Mouse (Mus musculus): ENCODE data around the gene Lmntd2. TPM values are rescaled to one million over a fixed set of nuclear protein-coding genes. Genes with fewer than 3 reads are reported as not detected.

Lmntd2 gene
- total and polyA plus RNA-seq, 2 experiments from 2014 or later, result 0.36 TPM; not detected in 1

DNA sequence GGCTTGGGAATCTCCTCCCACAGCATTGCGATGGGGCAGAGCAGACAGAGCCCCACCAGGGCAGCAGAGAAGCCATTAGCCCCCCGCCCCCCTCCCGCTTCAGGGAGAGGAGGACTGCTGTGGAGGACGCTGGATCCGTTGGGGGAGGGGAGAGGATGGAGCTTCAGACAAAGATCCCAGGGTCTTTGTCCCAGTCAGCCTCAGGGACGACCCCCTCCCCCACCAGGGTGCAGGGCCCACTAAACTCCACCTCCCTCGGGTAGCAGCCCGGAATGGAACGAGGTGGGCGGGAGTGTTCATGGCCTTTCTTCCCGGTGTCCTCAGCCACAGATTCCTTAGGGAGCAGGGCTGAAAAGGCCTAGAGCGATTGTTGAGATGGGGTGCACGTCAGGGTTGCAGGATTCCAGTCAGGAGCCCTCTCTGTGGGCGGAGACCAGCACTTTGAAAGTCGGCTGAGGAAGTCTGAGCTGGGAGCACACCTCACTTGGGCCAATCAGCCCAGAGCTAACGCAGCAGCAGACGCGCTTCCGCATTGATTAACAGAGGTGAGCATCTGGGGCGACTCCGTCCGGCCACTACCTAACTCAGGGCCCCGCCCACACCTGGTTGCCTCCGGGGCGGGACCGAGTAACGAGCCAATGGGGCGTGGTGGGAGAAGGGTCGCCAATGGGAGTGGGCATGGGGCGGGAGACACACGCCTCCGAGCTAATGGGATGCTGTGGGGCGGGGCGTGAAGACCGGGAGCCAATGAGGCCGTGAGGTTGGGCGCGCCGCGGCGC lies 1.4 kb upstream of the Lmntd2 start, which contains the start of gene Rassf7:
Rassf7 (plus strand) TSS at position 760 of the 779 bp plus-strand sequence.
- Histone ChIP-seq H3K9ac (replicated peaks; ENCODE audit: low read length, poor library complexity, severe bottlenecking) (peak within 1 kb of the TSS; percentile 56), H3K9me3 (ENCODE audit: low read length) (no peaks in the 10 kb centered on the region), H3K27me3 (ENCODE audit: insufficient read depth, low read length) (no peaks in the 10 kb centered on the region), H3K36me3 (ENCODE audit: insufficient read depth, low read length) (0 out of 2 replicates have a peak, but pooled peaks cover 4% of the 10 kb centered on the region), H3K4me2 (ENCODE audit: low read depth, low read length, poor library complexity, severe bottlenecking) (peak within 1 kb of the TSS; percentile 97), H3K4me1 (ENCODE audit: insufficient read depth, low read length) (peaks cover 9% of the 10 kb centered on the region; the same call in 1 of the 2 replicates), H3K27ac (ENCODE audit: low read depth, low read length) (no peak within 1 kb of the TSS), H3K4me3 (ENCODE audit: low read depth, low read length) (peak within 1 kb of the TSS; percentile 62)
- DNase-seq (ENCODE audit: low spot score) (peak; percentile 92), ATAC-seq (ENCODE audit: low FRiP score) (peak; percentile 91)
- WGBS, result under 1% methylated on average over 34 of the region's 41 CpGs
- no peak for TF ChIP-seq CTCF (IDR thresholded peaks at IDR 0.05)

DNA sequence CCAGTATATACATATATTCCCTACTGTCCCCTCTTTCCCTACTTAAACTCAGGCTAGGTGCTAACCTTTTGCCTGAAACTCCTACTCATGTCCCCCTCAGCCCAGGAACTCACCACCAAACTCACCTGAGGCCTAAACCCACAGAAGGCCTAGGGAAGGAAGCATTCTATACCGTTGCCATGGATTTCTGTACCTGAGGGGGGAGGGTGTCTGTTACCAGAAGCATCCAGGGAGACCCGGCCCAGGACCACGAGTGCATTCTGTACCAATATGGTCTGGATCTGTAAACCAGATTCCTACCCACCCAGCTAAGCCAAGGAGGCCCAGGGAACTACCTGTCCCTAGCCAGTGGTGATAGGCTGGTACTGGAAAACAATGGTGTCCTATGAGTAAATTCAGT lies 430 bp upstream of the Lmntd2 start:
- H3K9me3 ChIP-seq (ENCODE audit: low read length), result no peaks in the 10 kb centered on the region
- no peak overlapping the region for H3K27ac ChIP-seq (ENCODE audit: low read depth, low read length)
- ATAC-seq (ENCODE audit: low FRiP score) (no peak), DNase-seq (ENCODE audit: low spot score) (no peak)
- no peak overlapping the region for H3K9ac ChIP-seq (replicated peaks; ENCODE audit: low read length, poor library complexity, severe bottlenecking)
- TF ChIP-seq CTCF (IDR thresholded peaks at IDR 0.05), result no peak
- H3K27me3 ChIP-seq (ENCODE audit: insufficient read depth, low read length), result no peaks in the 10 kb centered on the region
- H3K4me1 ChIP-seq (ENCODE audit: insufficient read depth, low read length), result peaks cover 9% of the 10 kb centered on the region; the same call in 1 of the 2 replicates
- H3K36me3 ChIP-seq (ENCODE audit: insufficient read depth, low read length), result 0 out of 2 replicates have a peak, but pooled peaks cover 4% of the 10 kb centered on the region
- WGBS, result 76% methylated on average over 3 of the region's 3 CpGs
- H3K4me2 ChIP-seq (ENCODE audit: low read depth, low read length, poor library complexity, severe bottlenecking), result no peak overlapping the region
- H3K4me3 ChIP-seq (ENCODE audit: low read depth, low read length), result no peak overlapping the region

DNA sequence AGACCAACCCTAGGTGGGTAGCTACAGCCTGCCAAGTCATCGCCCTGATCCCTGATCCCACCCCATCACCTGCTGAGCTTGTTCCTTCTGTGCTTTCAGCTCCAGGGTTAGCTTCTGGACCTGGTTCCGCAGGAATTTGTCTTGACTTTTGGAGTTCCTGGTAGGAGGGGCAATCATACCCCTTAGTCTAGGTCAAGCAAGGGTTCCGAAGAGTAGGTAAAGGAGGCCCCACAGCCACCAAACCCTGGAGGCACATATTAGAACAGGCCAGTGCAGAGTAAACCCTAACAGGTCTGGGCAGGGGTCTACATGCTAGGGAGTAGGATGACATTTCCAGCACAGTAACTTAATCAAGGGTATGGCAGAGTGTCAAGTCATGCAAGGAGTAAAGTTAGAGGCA lies 747 bp downstream of the Lmntd2 start:
- H3K4me1 ChIP-seq (ENCODE audit: insufficient read depth, low read length), result peaks cover 9% of the 10 kb centered on the region; the same call in 1 of the 2 replicates
- H3K27ac ChIP-seq (ENCODE audit: low read depth, low read length), result no peak overlapping the region
- no peak overlapping the region for H3K4me3 ChIP-seq (ENCODE audit: low read depth, low read length)
- H3K4me2 ChIP-seq (ENCODE audit: low read depth, low read length, poor library complexity, severe bottlenecking), result no peak overlapping the region
- no peak for DNase-seq (ENCODE audit: low spot score)
- ATAC-seq (ENCODE audit: low FRiP score), result no peak
- H3K9ac ChIP-seq (replicated peaks; ENCODE audit: low read length, poor library complexity, severe bottlenecking), result no peak overlapping the region
- WGBS, result 74% methylated on average over 3 of the region's 3 CpGs
- no peaks in the 10 kb centered on the region for H3K27me3 ChIP-seq (ENCODE audit: insufficient read depth, low read length)
- 0 out of 2 replicates have a peak, but pooled peaks cover under 1% of the 10 kb centered on the region for H3K36me3 ChIP-seq (ENCODE audit: insufficient read depth, low read length)
- H3K9me3 ChIP-seq (ENCODE audit: low read length), result no peaks in the 10 kb centered on the region
- TF ChIP-seq CTCF (IDR thresholded peaks at IDR 0.05), result no peak

DNA sequence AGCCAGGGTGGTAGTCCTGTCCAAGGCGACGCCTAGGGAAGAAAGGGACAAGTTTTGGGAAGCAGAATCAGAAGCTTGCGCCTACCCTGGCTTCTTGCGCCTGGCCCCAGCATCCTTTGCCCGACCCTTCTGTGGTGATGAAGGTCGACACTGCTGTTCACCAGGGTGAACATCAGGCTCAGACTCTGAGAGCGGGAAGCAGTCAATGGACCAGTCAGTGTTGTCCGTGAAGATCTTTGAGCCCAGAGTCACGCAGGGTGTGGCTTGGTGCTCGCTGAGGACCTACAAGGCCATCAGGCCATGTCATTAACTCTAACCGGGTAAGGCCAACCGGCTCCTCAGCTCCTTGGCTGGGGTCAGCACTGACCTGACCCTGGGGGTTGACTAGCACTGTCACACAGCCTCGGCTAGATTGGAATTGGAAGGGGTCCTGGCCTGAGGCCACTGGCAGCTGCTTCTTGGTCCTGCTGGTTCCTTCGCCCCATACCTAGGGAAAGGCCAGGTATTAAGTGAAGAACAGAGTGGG lies 3.2 kb downstream of the Lmntd2 start:
- Histone ChIP-seq H3K4me1 (ENCODE audit: insufficient read depth, low read length) (0 out of 2 replicates have a peak, but pooled peaks cover 4% of the 10 kb centered on the region), H3K9me3 (ENCODE audit: low read length) (no peaks in the 10 kb centered on the region), H3K4me2 (ENCODE audit: low read depth, low read length, poor library complexity, severe bottlenecking) (no peak overlapping the region), H3K36me3 (ENCODE audit: insufficient read depth, low read length) (no peaks in the 10 kb centered on the region), H3K27me3 (ENCODE audit: insufficient read depth, low read length) (no peaks in the 10 kb centered on the region), H3K9ac (replicated peaks; ENCODE audit: low read length, poor library complexity, severe bottlenecking) (no peak overlapping the region), H3K27ac (ENCODE audit: low read depth, low read length) (no peak overlapping the region), H3K4me3 (ENCODE audit: low read depth, low read length) (no peak overlapping the region)
- 92% methylated on average over 14 of the region's 14 CpGs for WGBS
- no peak for TF ChIP-seq CTCF (IDR thresholded peaks at IDR 0.05)
- DNase-seq (ENCODE audit: low spot score) (no peak), ATAC-seq (ENCODE audit: low FRiP score) (no peak)

DNA sequence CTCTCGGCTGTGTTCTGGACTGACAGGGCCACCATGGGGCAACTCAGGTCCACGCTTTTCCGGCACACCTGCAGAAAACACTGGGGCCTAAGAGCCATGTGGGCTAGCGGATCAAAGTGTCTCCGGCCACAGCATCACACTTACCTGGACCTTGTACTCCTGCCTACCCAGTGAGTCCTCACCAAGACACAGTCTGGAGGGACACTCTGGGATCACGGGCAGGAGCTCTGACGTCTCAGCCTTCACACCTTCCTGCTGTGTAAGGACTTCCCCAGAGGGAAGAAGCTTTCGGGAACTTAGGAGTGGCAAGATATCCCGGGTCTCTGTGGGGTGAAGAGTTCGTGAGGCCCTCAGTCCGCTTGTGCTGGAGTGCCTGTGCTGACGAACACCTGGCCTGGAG lies 3.7 kb downstream of the Lmntd2 start:
- Histone ChIP-seq H3K9ac (replicated peaks; ENCODE audit: low read length, poor library complexity, severe bottlenecking) (no peak overlapping the region), H3K27me3 (ENCODE audit: insufficient read depth, low read length) (no peaks in the 10 kb centered on the region), H3K4me2 (ENCODE audit: low read depth, low read length, poor library complexity, severe bottlenecking) (no peak overlapping the region), H3K36me3 (ENCODE audit: insufficient read depth, low read length) (no peaks in the 10 kb centered on the region), H3K4me1 (ENCODE audit: insufficient read depth, low read length) (0 out of 2 replicates have a peak, but pooled peaks cover 3% of the 10 kb centered on the region), H3K9me3 (ENCODE audit: low read length) (no peaks in the 10 kb centered on the region), H3K4me3 (ENCODE audit: low read depth, low read length) (no peak overlapping the region), H3K27ac (ENCODE audit: low read depth, low read length) (no peak overlapping the region)
- ATAC-seq (ENCODE audit: low FRiP score) (no peak), DNase-seq (ENCODE audit: low spot score) (no peak)
- no peak for TF ChIP-seq CTCF (IDR thresholded peaks at IDR 0.05)
- WGBS, result 90% methylated on average over 12 of the region's 12 CpGs

DNA sequence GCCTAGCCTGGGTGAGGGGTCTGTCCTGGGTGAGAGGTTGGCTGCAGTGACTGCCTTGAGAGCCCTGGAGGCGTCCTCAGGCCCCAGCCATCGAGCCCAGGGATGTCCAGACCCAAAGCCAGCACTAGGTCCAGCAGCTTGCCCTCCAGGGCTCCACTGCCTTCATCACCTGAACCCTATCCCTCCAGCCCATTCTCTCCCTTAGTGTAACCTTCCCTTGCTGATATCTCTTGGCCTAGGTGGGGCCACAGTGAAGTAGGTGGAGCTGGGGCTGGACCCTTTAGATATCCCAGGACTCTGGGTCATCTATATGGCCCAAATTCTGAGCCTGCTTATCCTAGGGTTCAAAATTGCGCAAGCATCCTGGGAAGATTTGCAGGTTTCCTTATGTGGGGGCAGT lies 4.4 kb downstream of the Lmntd2 start:
- Histone ChIP-seq H3K27me3 (ENCODE audit: insufficient read depth, low read length) (no peaks in the 10 kb centered on the region), H3K9ac (replicated peaks; ENCODE audit: low read length, poor library complexity, severe bottlenecking) (no peak overlapping the region), H3K4me3 (ENCODE audit: low read depth, low read length) (no peak overlapping the region), H3K9me3 (ENCODE audit: low read length) (no peaks in the 10 kb centered on the region), H3K4me2 (ENCODE audit: low read depth, low read length, poor library complexity, severe bottlenecking) (no peak overlapping the region), H3K4me1 (ENCODE audit: insufficient read depth, low read length) (no peaks in the 10 kb centered on the region), H3K27ac (ENCODE audit: low read depth, low read length) (no peak overlapping the region), H3K36me3 (ENCODE audit: insufficient read depth, low read length) (no peaks in the 10 kb centered on the region)
- no peak for ATAC-seq (ENCODE audit: low FRiP score)
- DNase-seq (ENCODE audit: low spot score), result no peak
- no peak for TF ChIP-seq CTCF (IDR thresholded peaks at IDR 0.05)
- WGBS, result 62% methylated on average over 3 of the region's 3 CpGs

Data from midbrain, postnatal 0 days (tissue).